Mouse (Mus musculus) stomach, embryonic 16.5 days (tissue): ENCODE measurements at regions not wholly inside any gene's neighbourhood (a gene's known extent, or its start where the extent isn't known, plus 50 kb on each side); places are given as distances from the start of the nearest gene placed in this dataset.

ENCODE experiments used
- ATAC-seq: fragments of 200-750 bp; cut with Nextera tagmentation; 2 replicates; pipeline ENCODE4 v1.8.0; 2017; ENCODE audit warnings: moderate number of reproducible peaks, moderate TSS enrichment; ENCODE audit not compliant: insufficient read depth, low FRiP score
- H3K27ac ChIP-seq: fragments of 300-500 bp; sonication (generic); 2 replicates; pipeline ENCODE4 v1.5.1; 2014; ENCODE audit warnings: low read length
- H3K27me3 ChIP-seq: fragments of 300-500 bp; sonication (generic); 2 replicates; pipeline ENCODE4 v1.6.1; 2014; ENCODE audit warnings: low read length, control low read depth, mixed read lengths; ENCODE audit not compliant: control insufficient read depth, insufficient read depth
- H3K36me3 ChIP-seq: fragments of 300-500 bp; sonication (generic); 2 replicates; pipeline ENCODE4 v1.6.1; 2014; ENCODE audit warnings: low read length; ENCODE audit not compliant: control insufficient read depth, insufficient read depth
- H3K4me1 ChIP-seq: fragments of 300-500 bp; sonication (generic); 2 replicates; pipeline ENCODE4 v1.6.1; 2014; ENCODE audit warnings: low read length, control low read depth, mixed read lengths; ENCODE audit not compliant: control insufficient read depth, insufficient read depth
- H3K4me2 ChIP-seq: fragments of 300-500 bp; sonication (generic); 2 replicates; pipeline ENCODE4 v1.6.1; 2014; ENCODE audit warnings: low read depth, low read length, mixed read lengths
- H3K4me3 ChIP-seq: fragments of 300-500 bp; sonication (generic); replicated peaks from 2 replicates; pipeline ENCODE4 v1.5.1; 2014; ENCODE audit warnings: mild to moderate bottlenecking, low read length
- H3K9ac ChIP-seq: fragments of 300-500 bp; sonication (generic); 2 replicates; pipeline ENCODE4 v1.6.1; 2014; ENCODE audit warnings: low read length
- H3K9me3 ChIP-seq: fragments of 300-500 bp; sonication (generic); replicated peaks from 2 replicates; pipeline ENCODE4 v1.6.1; 2016; ENCODE audit warnings: low read length, control low read depth; ENCODE audit not compliant: control insufficient read depth
- WGBS: fragments of 180-500 bp; shearing (Covaris S2); extraction: QIAGEN DNeasy Blood & Tissue Kit; methylation state at CpG from one replicate; pipeline ENCODE4 v1.1.7; 2014; 5-methylcytosine and 5-hydroxymethylcytosine counted together

DNA sequence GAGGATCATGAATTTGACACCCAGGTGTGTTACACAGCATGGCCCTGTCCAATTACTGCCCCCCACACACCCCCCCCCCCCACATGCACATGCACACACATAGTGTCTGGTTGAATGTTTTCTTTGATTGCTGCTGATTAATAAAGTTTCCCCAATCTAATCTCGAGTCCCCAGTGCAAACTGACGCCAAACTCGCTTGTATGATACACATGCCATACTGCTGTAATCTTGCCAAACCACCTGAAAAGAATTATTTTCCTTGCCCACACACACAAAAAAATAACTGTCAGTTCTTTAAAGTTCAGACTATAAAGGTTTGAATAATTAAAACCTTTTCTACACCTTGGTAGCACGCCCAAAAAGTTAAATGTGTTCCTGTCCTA lies 184.7 kb upstream of the Meis1 start:
- no peak overlapping the region for H3K4me2 ChIP-seq

DNA sequence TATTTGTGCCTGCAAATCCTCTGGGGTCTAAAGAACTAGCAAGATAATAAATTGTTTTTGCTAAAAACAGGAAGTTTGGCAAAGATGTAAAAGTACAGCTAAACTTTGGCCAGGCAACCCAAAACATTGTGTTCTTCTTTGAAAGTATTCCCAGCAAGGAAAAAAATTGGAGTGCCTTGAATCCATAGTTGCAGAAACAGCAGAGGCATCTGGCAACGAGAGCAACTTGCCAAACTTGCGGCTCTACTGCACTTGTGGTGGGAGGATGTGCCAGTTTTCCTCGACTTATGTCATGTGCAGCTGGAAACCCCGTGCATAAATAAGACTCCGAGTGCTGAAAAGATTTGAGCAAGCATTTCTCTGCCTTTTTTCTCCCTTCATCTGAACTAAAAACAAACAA lies 185.2 kb upstream of the Meis1 start:
- Histone ChIP-seq H3K9ac (no peak overlapping the region), H3K4me3 (no peak overlapping the region), H3K4me1 (no peaks in the 10 kb centered on the region; the same call in none of the 2 replicates), H3K36me3 (no peaks in the 10 kb centered on the region), H3K27me3 (no peaks in the 10 kb centered on the region), H3K4me2 (peak overlapping the region; percentile 31), H3K9me3 (no peaks in the 10 kb centered on the region), H3K27ac (no peak overlapping the region)
- WGBS, result 45% methylated on average over 5 of the region's 5 CpGs
- no peak for ATAC-seq

More for the DNA sequence above, 184.7 kb upstream of the Meis1 start:
- H3K27ac ChIP-seq, result no peak overlapping the region
- no peak overlapping the region for H3K9ac ChIP-seq
- H3K4me1 ChIP-seq, result no peaks in the 10 kb centered on the region; the same call in none of the 2 replicates
- no peak for ATAC-seq
- no peaks in the 10 kb centered on the region for H3K9me3 ChIP-seq
- H3K27me3 ChIP-seq, result no peaks in the 10 kb centered on the region
- 61% methylated on average over 4 of the region's 4 CpGs for WGBS
- no peak overlapping the region for H3K4me3 ChIP-seq
- no peaks in the 10 kb centered on the region for H3K36me3 ChIP-seq

DNA sequence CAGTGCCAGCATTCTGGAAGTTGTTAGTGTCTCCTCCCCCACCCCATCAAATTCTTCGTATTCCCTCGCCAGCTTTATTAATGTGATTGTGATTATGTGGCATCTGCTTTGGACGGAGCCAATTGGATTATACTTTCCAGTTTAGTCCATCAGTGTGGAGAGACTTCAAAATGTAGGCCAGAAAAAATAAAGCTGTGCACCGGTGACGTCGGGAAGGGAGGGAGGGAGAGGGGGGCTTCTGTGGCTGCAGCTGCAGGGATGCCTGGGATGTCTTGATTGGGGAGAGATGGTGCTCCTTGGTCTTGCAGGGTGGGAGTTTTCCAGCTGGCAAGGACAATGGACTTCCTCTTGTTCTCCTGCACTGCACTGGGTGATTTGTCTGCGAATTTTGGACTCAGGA lies 185.7 kb upstream of the Meis1 start:
- Histone ChIP-seq H3K9ac (no peak overlapping the region), H3K27ac (0 out of 2 replicates have a peak overlapping the region, but pooled peaks have one; percentile 5), H3K27me3 (no peaks in the 10 kb centered on the region), H3K4me3 (no peak overlapping the region), H3K9me3 (no peaks in the 10 kb centered on the region), H3K4me2 (peak overlapping the region; percentile 31), H3K4me1 (no peaks in the 10 kb centered on the region; the same call in none of the 2 replicates), H3K36me3 (no peaks in the 10 kb centered on the region)
- 31% methylated on average over 7 of the region's 7 CpGs for WGBS
- peak; percentile 44; the same call in 1 of the 2 replicates for ATAC-seq

DNA sequence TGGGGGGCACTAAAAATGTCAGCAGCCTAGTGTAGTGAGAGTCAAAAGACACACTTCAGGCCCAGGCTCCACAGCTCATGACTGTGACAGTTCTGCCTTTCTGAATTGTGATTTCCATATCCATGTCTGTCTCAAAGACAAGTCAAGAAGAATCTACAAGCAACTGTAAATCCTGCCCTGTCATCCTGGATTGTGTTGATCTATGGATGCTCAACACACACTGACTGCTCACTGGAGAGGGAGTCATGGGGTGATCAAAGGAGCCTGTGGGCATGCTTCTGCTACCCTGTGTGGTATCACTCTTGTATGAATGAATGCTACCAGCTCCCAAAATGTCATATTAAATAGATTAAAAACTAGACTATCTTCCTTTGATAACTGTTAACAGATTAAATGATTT lies 186.4 kb upstream of the Meis1 start:
- Histone ChIP-seq H3K9ac (no peak overlapping the region), H3K9me3 (no peaks in the 10 kb centered on the region), H3K4me2 (no peak overlapping the region), H3K4me1 (no peaks in the 10 kb centered on the region; the same call in none of the 2 replicates), H3K4me3 (no peak overlapping the region), H3K36me3 (no peaks in the 10 kb centered on the region), H3K27me3 (no peaks in the 10 kb centered on the region), H3K27ac (0 out of 2 replicates have a peak overlapping the region, but pooled peaks have one; percentile 5)
- no peak for ATAC-seq

DNA sequence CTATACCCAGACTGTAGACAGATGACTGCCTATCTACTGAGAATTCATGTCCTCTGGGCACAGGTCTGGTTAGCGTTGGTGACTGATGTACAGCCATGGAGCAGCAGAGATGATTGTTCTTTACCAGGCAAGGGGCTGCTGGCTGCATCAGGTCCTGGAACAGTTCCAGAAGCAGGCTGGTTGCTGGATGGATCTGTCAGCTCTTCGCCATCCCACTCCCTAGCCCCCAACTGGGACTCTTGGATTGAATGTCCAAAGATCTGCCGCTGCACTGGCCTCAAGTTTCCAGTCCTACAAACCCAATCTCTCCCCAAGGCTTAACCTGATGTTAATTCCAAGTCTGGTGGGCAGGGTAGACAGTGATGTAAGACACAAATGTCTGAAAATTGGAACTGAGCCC lies 200.7 kb upstream of the Meis1 start:
- ATAC-seq, result no peak
- Histone ChIP-seq H3K4me1 (no peaks in the 10 kb centered on the region), H3K4me2 (no peak overlapping the region), H3K27ac (no peak overlapping the region), H3K36me3 (no peaks in the 10 kb centered on the region), H3K9me3 (no peaks in the 10 kb centered on the region), H3K4me3 (no peak overlapping the region), H3K9ac (no peak overlapping the region), H3K27me3 (no peaks in the 10 kb centered on the region)
- 86% methylated on average over 3 of the region's 3 CpGs for WGBS

DNA sequence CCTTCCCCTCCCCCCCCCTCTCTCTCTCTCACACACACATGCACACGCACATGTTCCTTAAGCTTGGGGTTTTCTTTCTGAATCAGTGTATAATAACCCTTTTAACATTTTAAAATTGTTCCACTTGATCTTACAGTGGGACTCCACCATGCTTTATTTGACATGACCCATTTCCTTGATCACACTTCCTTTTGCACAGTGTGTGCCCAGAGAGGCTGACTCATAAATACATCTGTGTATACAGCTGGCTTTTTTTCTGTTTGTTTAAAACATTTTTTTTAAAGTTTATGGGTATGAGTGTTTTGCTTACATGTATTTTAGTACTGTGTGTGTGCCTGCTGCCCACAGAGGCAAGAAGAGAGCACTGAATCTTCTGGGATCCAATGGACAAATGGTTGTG lies 202.7 kb upstream of the Meis1 start:
- 89% methylated on average over 1 of the region's 1 CpGs for WGBS
- no peak overlapping the region for H3K9ac ChIP-seq
- no peak overlapping the region for H3K4me2 ChIP-seq
- no peaks in the 10 kb centered on the region for H3K36me3 ChIP-seq
- no peak; the same call in 1 of the 2 replicates for ATAC-seq
- H3K9me3 ChIP-seq, result no peaks in the 10 kb centered on the region
- no peak overlapping the region for H3K4me3 ChIP-seq
- no peaks in the 10 kb centered on the region for H3K4me1 ChIP-seq
- no peaks in the 10 kb centered on the region for H3K27me3 ChIP-seq
- H3K27ac ChIP-seq, result no peak overlapping the region

DNA sequence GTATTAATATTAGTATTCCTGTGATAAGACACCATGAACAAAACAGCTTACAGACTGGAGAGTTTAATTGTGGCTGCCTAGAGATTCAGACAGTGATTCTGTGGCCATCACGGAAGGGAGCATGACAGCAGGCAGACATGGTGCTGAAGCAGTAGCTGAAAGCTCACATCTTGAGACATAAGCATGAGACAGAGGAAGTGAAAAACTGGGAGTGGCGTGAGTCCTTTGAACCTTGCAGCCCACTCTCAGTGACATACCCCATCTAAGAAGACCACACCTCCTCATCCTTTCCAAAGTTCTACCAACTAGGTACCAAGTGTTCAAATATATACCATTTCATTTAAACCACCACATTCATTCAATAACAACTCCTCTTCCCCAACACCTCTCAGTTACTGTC lies 208.0 kb upstream of the Meis1 start:
- WGBS, result 81% methylated on average over 2 of the region's 2 CpGs
- no peaks in the 10 kb centered on the region for H3K36me3 ChIP-seq
- no peak overlapping the region for H3K4me2 ChIP-seq
- no peak overlapping the region for H3K27ac ChIP-seq
- no peak for ATAC-seq
- no peak overlapping the region for H3K9ac ChIP-seq
- no peaks in the 10 kb centered on the region for H3K27me3 ChIP-seq
- H3K4me1 ChIP-seq, result no peaks in the 10 kb centered on the region
- H3K9me3 ChIP-seq, result no peaks in the 10 kb centered on the region
- no peak overlapping the region for H3K4me3 ChIP-seq

DNA sequence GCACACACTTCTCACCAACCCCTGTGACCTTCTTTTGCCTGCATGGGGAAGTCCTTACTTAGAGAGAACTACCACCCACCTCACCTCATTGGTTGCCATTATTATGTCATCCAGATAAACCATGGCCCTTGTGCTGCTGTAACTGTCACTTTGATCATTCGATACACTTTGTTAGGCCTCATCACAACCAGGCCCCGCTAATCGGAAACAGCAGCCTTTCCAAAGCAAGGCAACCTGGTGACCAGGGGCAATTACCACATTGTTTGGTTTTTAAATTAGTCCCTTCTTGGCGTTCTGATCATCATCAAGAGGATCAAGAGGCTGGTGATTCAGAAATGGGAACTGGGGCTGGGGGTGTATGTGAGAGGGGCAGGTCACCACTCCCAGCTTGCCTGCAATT lies 208.9 kb upstream of the Meis1 start:
- Histone ChIP-seq H3K36me3 (no peaks in the 10 kb centered on the region), H3K27me3 (no peaks in the 10 kb centered on the region), H3K4me3 (no peak overlapping the region), H3K9me3 (no peaks in the 10 kb centered on the region), H3K27ac (no peak overlapping the region), H3K4me2 (no peak overlapping the region), H3K4me1 (no peaks in the 10 kb centered on the region), H3K9ac (no peak overlapping the region)
- no peak for ATAC-seq
- 66% methylated on average over 4 of the region's 4 CpGs for WGBS

DNA sequence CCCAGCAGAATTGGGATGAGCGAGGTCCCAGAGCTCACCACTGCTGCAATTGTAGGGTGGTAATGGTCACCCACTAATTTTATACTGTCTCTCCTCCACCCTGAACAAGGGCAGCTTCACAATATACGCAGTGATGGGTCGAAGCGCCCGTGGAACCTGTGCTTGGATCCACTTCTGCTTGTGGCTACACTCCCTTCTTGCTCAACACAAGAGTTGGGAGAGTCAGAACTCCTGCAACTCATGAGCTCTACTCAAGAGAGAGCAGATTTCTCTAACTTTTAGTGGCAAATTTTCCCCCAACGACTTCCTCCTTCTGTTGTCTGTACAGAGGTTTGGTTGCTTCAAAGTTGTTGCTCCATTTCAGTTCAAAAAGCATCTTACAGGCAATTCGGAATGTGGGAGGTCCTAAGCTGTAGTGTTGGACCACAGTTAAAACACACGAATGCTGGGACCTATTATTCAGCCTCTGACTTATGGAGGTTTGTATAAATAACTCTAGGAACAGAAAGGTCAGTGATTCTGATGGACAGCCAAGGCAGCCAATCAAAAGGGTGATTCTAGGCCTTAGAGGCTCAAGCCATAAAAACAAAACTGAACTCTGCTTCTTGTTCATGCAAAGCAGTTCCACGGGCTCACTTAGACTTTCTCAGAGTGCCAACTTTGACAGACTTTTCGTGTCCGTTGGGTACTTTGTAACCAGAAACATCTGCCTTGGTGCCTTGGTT lies 227.8 kb upstream of the Meis1 start:
- Histone ChIP-seq H3K4me3 (no peak overlapping the region), H3K4me1 (no peaks in the 10 kb centered on the region), H3K9ac (no peak overlapping the region), H3K4me2 (no peak overlapping the region), H3K27me3 (no peaks in the 10 kb centered on the region), H3K36me3 (no peaks in the 10 kb centered on the region), H3K9me3 (no peaks in the 10 kb centered on the region), H3K27ac (no peak overlapping the region)
- 83% methylated on average over 11 of the region's 11 CpGs for WGBS
- no peak for ATAC-seq
